Mouse (Mus musculus) frontal cortex, adult 2 months (tissue): ENCODE data around the gene Immp2l. TPM values are rescaled to one million over a fixed set of nuclear protein-coding genes. Genes with fewer than 3 reads are reported as not detected.

ENCODE experiments used
- DNase-seq, 2 experiments: peaks; one replicate each; pipeline ENCODE4 v3.0.0; 2022; ENCODE audit warnings: low spot score in 1 of 2; ENCODE audit errors: extremely low spot score in 1 of 2
- polyA plus RNA-seq: library from polyadenylated mRNA; depleted of rRNA; stranded (reverse); fragments of >200 nt; gene quantifications from 2 replicates; pipeline ENCODE4 v1.2.3, GENCODE M21; 2012

The Immp2l gene
- polyA plus RNA-seq, 1 experiment: 7.7 TPM

- DNase-seq: no peak
Measured at GRCm38 (mm10) chr12:41643262-41643661, 619.4 kb downstream of the Immp2l start.

- peak in 1 of 2 experiments; percentile 16 for DNase-seq
Measured at GRCm38 (mm10) chr12:41644802-41645551, 621.1 kb downstream of the Immp2l start.

GRCm38 (mm10) chr12:41646956-41647575 lies 623.2 kb downstream of the Immp2l start:
- no peak for DNase-seq

GRCm38 (mm10) chr12:41647675-41648074 lies 623.8 kb downstream of the Immp2l start:
- no peak for DNase-seq

GRCm38 (mm10) chr12:41649826-41650541 lies 626.1 kb downstream of the Immp2l start:
- DNase-seq: no peak

GRCm38 (mm10) chr12:41668280-41668679 lies 644.4 kb downstream of the Immp2l start:
- DNase-seq: no peak

GRCm38 (mm10) chr12:41669481-41669880 lies 645.6 kb downstream of the Immp2l start:
- DNase-seq: no peak

- DNase-seq: peak; percentile 9 to 27
Measured at GRCm38 (mm10) chr12:41674861-41675260, 651.0 kb downstream of the Immp2l start.

- peak in 1 of 2 experiments; percentile 45 for DNase-seq
Measured at GRCm38 (mm10) chr12:41680141-41680540, 656.3 kb downstream of the Immp2l start.

GRCm38 (mm10) chr12:41682141-41682540 lies 658.3 kb downstream of the Immp2l start:
- DNase-seq: no peak

GRCm38 (mm10) chr12:41689809-41690208 lies 665.9 kb downstream of the Immp2l start:
- DNase-seq: no peak

- no peak for DNase-seq
Measured at GRCm38 (mm10) chr12:41710608-41711007, 686.7 kb downstream of the Immp2l start.

GRCm38 (mm10) chr12:41716946-41717345 lies 693.1 kb downstream of the Immp2l start:
- no peak for DNase-seq

- DNase-seq: no peak
Measured at GRCm38 (mm10) chr12:41724585-41724984, 700.7 kb downstream of the Immp2l start.

- DNase-seq: no peak
Measured at GRCm38 (mm10) chr12:41726720-41727119, 702.8 kb downstream of the Immp2l start.

- peak in 1 of 2 experiments; percentile 26 for DNase-seq
Measured at GRCm38 (mm10) chr12:41727221-41727620, 703.3 kb downstream of the Immp2l start.

- DNase-seq: no peak
Measured at GRCm38 (mm10) chr12:41727764-41728338, 704.0 kb downstream of the Immp2l start.

- DNase-seq: no peak
Measured at GRCm38 (mm10) chr12:41728467-41728866, 704.6 kb downstream of the Immp2l start.

- DNase-seq: no peak
Measured at GRCm38 (mm10) chr12:41729780-41730179, 705.9 kb downstream of the Immp2l start.

- no peak for DNase-seq
Measured at GRCm38 (mm10) chr12:41733168-41733567, 709.3 kb downstream of the Immp2l start.

- DNase-seq: peak in 1 of 2 experiments; percentile 12
Measured at GRCm38 (mm10) chr12:41742887-41743286, 719.0 kb downstream of the Immp2l start.
